Mouse (Mus musculus) myocyte (in vitro differentiated cells): ENCODE data around the gene Lpp.

Experiments
- CEBPB ChIP-seq: IDR thresholded peaks from 2 replicates; pipeline ENCODE4 v1.6.1; 2011; ENCODE audit warnings: mild to moderate bottlenecking, moderate library complexity; ENCODE audit not compliant: poor library complexity, insufficient read depth, severe bottlenecking
- E2F4 ChIP-seq: IDR thresholded peaks from one replicate; pipeline ENCODE4 v1.6.1; 2011; ENCODE audit warnings: mild to moderate bottlenecking, control low read depth, moderate library complexity; ENCODE audit not compliant: insufficient read depth
- MAX ChIP-seq: IDR thresholded peaks from one replicate; pipeline ENCODE4 v1.6.1; 2011; ENCODE audit warnings: low read depth, mild to moderate bottlenecking, control low read depth
- MYOD1 ChIP-seq, 3 experiments: IDR thresholded peaks; one replicate each; pipeline ENCODE4 v1.6.1; 2011; ENCODE audit warnings: control low read depth in 2 of 3, low read depth in 2 of 3, mild to moderate bottlenecking in 2 of 3, moderate library complexity in 1 of 3; ENCODE audit not compliant: insufficient read length in 2 of 3, control insufficient read depth in 1 of 3
- MYOG ChIP-seq, 3 experiments: IDR thresholded peaks; one replicate each; pipeline ENCODE4 v1.6.1; 2011; ENCODE audit warnings: control low read depth in 2 of 3, low read depth in 2 of 3, mild to moderate bottlenecking in 2 of 3; ENCODE audit not compliant: insufficient read length in 2 of 3, control insufficient read depth in 1 of 3, insufficient read depth in 1 of 3
- POLR2A ChIP-seq: IDR thresholded peaks from one replicate; pipeline ENCODE4 v1.6.1; 2011; ENCODE audit warnings: low read depth, mild to moderate bottlenecking, control low read depth, moderate library complexity; ENCODE audit not compliant: insufficient read length
- POLR2AphosphoS2 ChIP-seq: IDR thresholded peaks from one replicate; pipeline ENCODE4 v1.6.1; 2011; ENCODE audit warnings: low read depth, control low read depth; ENCODE audit not compliant: insufficient read length
- REST ChIP-seq: IDR thresholded peaks from one replicate; pipeline ENCODE4 v1.6.1; 2011; ENCODE audit warnings: mild to moderate bottlenecking, control low read depth, moderate library complexity; ENCODE audit not compliant: insufficient read depth, insufficient read length
- SRF ChIP-seq: IDR thresholded peaks from one replicate; pipeline ENCODE4 v1.6.1; 2011; ENCODE audit warnings: low read depth; ENCODE audit not compliant: control insufficient read depth, insufficient read length
- TCF12 ChIP-seq: IDR thresholded peaks from one replicate; pipeline ENCODE4 v1.6.1; 2011; ENCODE audit warnings: mild to moderate bottlenecking, control low read depth; ENCODE audit not compliant: poor library complexity, insufficient read depth, severe bottlenecking
- USF1 ChIP-seq: IDR thresholded peaks from one replicate; pipeline ENCODE4 v1.6.1; 2011; ENCODE audit warnings: low read depth, mild to moderate bottlenecking, control low read depth, moderate library complexity

- no peak for TF ChIP-seq POLR2A
- TF ChIP-seq REST = no peak
- TF ChIP-seq USF1 = no peak
- no peak for TF ChIP-seq TCF12
- no peak for TF ChIP-seq POLR2AphosphoS2
- TF ChIP-seq CEBPB = no peak
- TF ChIP-seq MYOD1 (IDR thresholded peaks at IDR 0.05; ENCODE audit: control insufficient read depth in 1 of 3, insufficient read length in 2 of 3, low read depth in 2 of 3) = no peak
- no peak for TF ChIP-seq E2F4
- TF ChIP-seq MAX = no peak
- TF ChIP-seq MYOG (IDR thresholded peaks at IDR 0.05; ENCODE audit: control insufficient read depth in 1 of 3, insufficient read depth in 1 of 3, insufficient read length in 2 of 3, low read depth in 2 of 3) = no peak
- TF ChIP-seq SRF = no peak
Measured at GRCm38 (mm10) chr16:24620021-24620420, 226.7 kb downstream of the Lpp start.
